In the genomic region with DNA sequence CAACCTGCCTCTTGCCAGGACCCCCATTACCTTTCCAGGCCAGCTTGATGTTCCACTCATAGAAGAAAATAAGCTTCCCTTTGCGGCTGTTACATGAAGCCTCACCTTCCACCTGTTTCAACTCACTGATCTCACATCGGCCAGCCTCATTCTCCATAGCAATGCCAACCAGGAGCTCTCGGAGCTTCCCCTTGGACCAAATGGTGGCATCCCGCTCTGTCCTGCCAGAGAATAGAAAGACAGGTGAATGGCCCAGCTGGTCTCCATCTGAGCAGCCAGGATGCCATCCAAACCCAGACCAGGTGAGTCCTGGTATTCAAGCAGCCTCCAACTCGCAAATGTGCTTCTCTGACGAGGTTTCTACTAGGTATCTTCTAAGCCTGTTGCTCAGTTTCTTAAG, we compare ENCODE assay signal across 8 mouse cellular contexts. TPM values are rescaled to one million over a fixed set of nuclear protein-coding genes. Genes with fewer than 3 reads are reported as not detected.
DNase-seq lines count a peak whose midpoint lies in the region; ATAC-seq lines count a peak whose summit lies in the region.

No protein-coding gene starts in this region.

- peak overlapping the region; percentile 92; the same call in 1 of the 2 replicates for H3K9ac ChIP-seq in kidney, embryonic 14.5 days (ENCODE audit: low read depth, low read length)

- DNase-seq in CD4-positive, CD25-positive, alpha-beta regulatory T cell, adult 2 months (ENCODE audit: low read depth, low spot score), result peak; percentile 14
- peak; percentile 13 for DNase-seq in thymus, postnatal 14 days
- DNase-seq in thymus, postnatal 25 days, result no peak
- DNase-seq in naive thymus-derived CD4-positive, alpha-beta T cell, adult 2 months (ENCODE audit: low read depth), result peak; percentile 32
- no peak for DNase-seq in retina, embryonic 14.5 days (ENCODE audit: low spot score)
- no peak for DNase-seq in gastrocnemius, postnatal 10 days

- ATAC-seq in CD4-positive, CD25-positive, alpha-beta regulatory T cell, adult 4 months, result no peak
- ATAC-seq in kidney, embryonic 14.5 days (ENCODE audit: low FRiP score, low TSS enrichment), result no peak

- peaks cover 15% of the 10 kb centered on the region for H3K4me1 ChIP-seq in kidney, embryonic 14.5 days (ENCODE audit: control insufficient read depth, insufficient read depth, low read length)

- peak overlapping the region; percentile 94; the same call in 1 of the 2 replicates for H3K27ac ChIP-seq in kidney, embryonic 14.5 days (ENCODE audit: low read depth, low read length)

- 26% methylated on average over 6 of the region's 6 CpGs for WGBS in kidney, embryonic 14.5 days

- H3K4me2 ChIP-seq in kidney, embryonic 14.5 days (replicated peaks; ENCODE audit: low read depth, low read length), result peak overlapping the region; percentile 65

- H3K4me3 ChIP-seq in kidney, embryonic 14.5 days (ENCODE audit: low read length), result peak overlapping the region; percentile 88

- no peaks in the 10 kb centered on the region for H3K9me3 ChIP-seq in kidney, embryonic 14.5 days (ENCODE audit: control insufficient read depth, low read length)

- H3K27me3 ChIP-seq in kidney, embryonic 14.5 days (ENCODE audit: control insufficient read depth, insufficient read depth, low read length), result no peaks in the 10 kb centered on the region

- peaks cover 43% of the 10 kb centered on the region for H3K36me3 ChIP-seq in kidney, embryonic 14.5 days (ENCODE audit: control insufficient read depth, insufficient read depth, low read length)

RNA-seq across cellular contexts. Expression of gene Ahsa2, which starts 1.2 kb away (rescaled TPM):
- 10 to 100 TPM; 28.2 to 45.5 TPM for polyA plus RNA-seq in CD4-positive, CD25-positive, alpha-beta regulatory T cell, adult 4 months (2017; shearing (Covaris generic))
- 78.7 and 87.5 TPM in 2 replicates for polyA plus RNA-seq in kidney, embryonic 14.5 days (2014; fragmentation: Nextera tagmentation; extraction: Ambion mirVana)
- total RNA-seq in gastrocnemius, postnatal 10 days (2021), result 10 to 100 TPM; 38.1 to 45.6 TPM

RNA-seq across cellular contexts. Expression of gene 1700093K21Rik, which starts 24.3 kb away (rescaled TPM):
- polyA plus RNA-seq in CD4-positive, CD25-positive, alpha-beta regulatory T cell, adult 4 months (2017; shearing (Covaris generic)), result not detected
- not detected in 2 replicates for polyA plus RNA-seq in kidney, embryonic 14.5 days (2014; fragmentation: Nextera tagmentation; extraction: Ambion mirVana)
- total RNA-seq in gastrocnemius, postnatal 10 days (2021), result under 1 TPM in 1 of 2 experiments, not detected in 1; 0.41 TPM

Comparison
In these comparisons a context has a peak if more than half of its experiments do, and no peak if none do; other contexts are left out.
1. DNase-seq: peak in CD4-positive, CD25-positive, alpha-beta regulatory T cell, adult 2 months (single experiment), thymus, postnatal 14 days (single experiment) and naive thymus-derived CD4-positive, alpha-beta T cell, adult 2 months (single experiment); none in thymus, postnatal 25 days (single experiment), retina, embryonic 14.5 days (single experiment) and gastrocnemius, postnatal 10 days (single experiment).